Mouse (Mus musculus): ENCODE measurements around the gene 1810062G17Rik.

1810062G17Rik gene

GRCm38 (mm10) chr3:36476261-36477155, 771 bp downstream of the 1810062G17Rik start:
- DNase-seq (ENCODE audit: low read depth, low spot score): no peak

GRCm38 (mm10) chr3:36478776-36479175, 3.0 kb downstream of the 1810062G17Rik start:
- no peak for DNase-seq (ENCODE audit: low read depth, low spot score)

GRCm38 (mm10) chr3:36480486-36480885, 4.7 kb downstream of the 1810062G17Rik start:
- no peak for DNase-seq (ENCODE audit: low read depth, low spot score)

GRCm38 (mm10) chr3:36481776-36482193, 6.0 kb downstream of the 1810062G17Rik start:
- no peak for DNase-seq (ENCODE audit: low read depth, low spot score)

- DNase-seq (ENCODE audit: low read depth, low spot score): no peak
Observed at GRCm38 (mm10) chr3:36482940-36483339, 7.2 kb downstream of the 1810062G17Rik start.

GRCm38 (mm10) chr3:36484292-36484691, 8.6 kb downstream of the 1810062G17Rik start:
- DNase-seq (ENCODE audit: low read depth, low spot score): no peak

GRCm38 (mm10) chr3:36486176-36486575, 10.4 kb downstream of the 1810062G17Rik start:
- no peak for DNase-seq (ENCODE audit: low read depth, low spot score)

- DNase-seq (ENCODE audit: low read depth, low spot score): no peak
Observed at GRCm38 (mm10) chr3:36486881-36487280, 11.1 kb downstream of the 1810062G17Rik start.

- DNase-seq (ENCODE audit: low read depth, low spot score): no peak
Observed at GRCm38 (mm10) chr3:36488367-36488766, 12.6 kb downstream of the 1810062G17Rik start.

GRCm38 (mm10) chr3:36488899-36489589, 13.3 kb downstream of the 1810062G17Rik start:
- DNase-seq (ENCODE audit: low read depth, low spot score): no peak

GRCm38 (mm10) chr3:36489590-36489910, 13.8 kb downstream of the 1810062G17Rik start:
- no peak for DNase-seq (ENCODE audit: low read depth, low spot score)

GRCm38 (mm10) chr3:36491535-36491934, 15.8 kb downstream of the 1810062G17Rik start:
- no peak for DNase-seq (ENCODE audit: low read depth, low spot score)

- DNase-seq (ENCODE audit: low read depth, low spot score): no peak
Observed at GRCm38 (mm10) chr3:36492716-36493391, 17.1 kb downstream of the 1810062G17Rik start.

- DNase-seq (ENCODE audit: low read depth, low spot score): no peak
Observed at GRCm38 (mm10) chr3:36493641-36494283, 18.0 kb downstream of the 1810062G17Rik start.

- no peak for DNase-seq (ENCODE audit: low read depth, low spot score)
Observed at GRCm38 (mm10) chr3:36494613-36495012, 18.9 kb downstream of the 1810062G17Rik start.

- DNase-seq (ENCODE audit: low read depth, low spot score): peak; percentile 49
Observed at GRCm38 (mm10) chr3:36495436-36495835, 19.7 kb downstream of the 1810062G17Rik start.

- DNase-seq (ENCODE audit: low read depth, low spot score): no peak
Observed at GRCm38 (mm10) chr3:36496273-36496672, 20.5 kb downstream of the 1810062G17Rik start.

GRCm38 (mm10) chr3:36496746-36497145, 21.0 kb downstream of the 1810062G17Rik start:
- DNase-seq (ENCODE audit: low read depth, low spot score): no peak

- DNase-seq (ENCODE audit: low read depth, low spot score): no peak
Observed at GRCm38 (mm10) chr3:36498224-36498623, 22.5 kb downstream of the 1810062G17Rik start.

- DNase-seq (ENCODE audit: low read depth, low spot score): no peak
Observed at GRCm38 (mm10) chr3:36499418-36499817, 23.7 kb downstream of the 1810062G17Rik start.

- DNase-seq (ENCODE audit: low read depth, low spot score): no peak
Observed at GRCm38 (mm10) chr3:36500976-36501375, 25.2 kb downstream of the 1810062G17Rik start.

- no peak for DNase-seq (ENCODE audit: low read depth, low spot score)
Observed at GRCm38 (mm10) chr3:36501546-36501945, 25.8 kb downstream of the 1810062G17Rik start.
